Mouse (Mus musculus): ENCODE measurements at regions not wholly inside any gene's neighbourhood (a gene's known extent, or its start where the extent isn't known, plus 50 kb on each side); places are given as distances from the start of the nearest gene placed in this dataset.

DNA sequence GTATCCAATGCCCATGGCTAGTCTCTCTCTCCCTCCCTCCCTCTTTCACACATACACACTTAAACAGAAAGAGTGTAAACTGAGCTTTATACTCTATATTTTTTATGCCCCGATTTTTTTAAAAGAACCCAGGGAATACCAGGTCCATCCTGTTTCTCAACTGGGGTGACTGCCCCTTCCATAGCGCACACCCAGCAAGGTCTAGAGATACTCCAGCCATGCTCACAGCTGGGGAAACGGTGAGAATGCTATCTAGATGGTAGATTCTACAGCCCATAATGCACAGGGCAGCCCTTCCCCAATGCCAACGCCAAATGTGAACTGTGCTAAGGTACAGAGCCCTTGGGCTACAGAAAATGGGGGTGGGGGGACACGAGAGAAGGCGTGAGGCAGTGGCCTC lies 51.2 kb upstream of the Tln2 start:
- TF ChIP-seq POLR2A (IDR thresholded peaks at IDR 0.05; ENCODE audit: extremely low read depth, insufficient read depth, low read length) (no peak), CTCF (IDR thresholded peaks at IDR 0.05; ENCODE audit: extremely low read depth, insufficient read depth, low read length) (no peak)

Data from cortical plate, adult 2 months (tissue).